Mouse (Mus musculus) thymus, adult 2 months (tissue): ENCODE data around the gene Ptchd1.

Experiments
- CTCF ChIP-seq: fragments of 200-500 bp; IDR thresholded peaks from 2 replicates; pipeline ENCODE4 v1.5.1; 2012; ENCODE audit warnings: mild to moderate bottlenecking, control low read depth, low read length, moderate library complexity, borderline replicate concordance; ENCODE audit not compliant: control insufficient read depth, poor library complexity, insufficient read depth; ENCODE audit errors: extremely low read depth
- POLR2A ChIP-seq: fragments of 200-500 bp; IDR thresholded peaks from 2 replicates; pipeline ENCODE4 v1.6.1; 2012; ENCODE audit warnings: mild to moderate bottlenecking, low read length, control low read depth, moderate library complexity; ENCODE audit not compliant: control insufficient read depth, poor library complexity, insufficient read depth; ENCODE audit errors: extremely low read depth

- TF ChIP-seq CTCF (no peak), POLR2A (no peak)
Observed at GRCm38 (mm10) chrX:155622527-155622926, 1.1 kb downstream of the Ptchd1 start.
